Mouse (Mus musculus): Measurements from ENCODE around the gene Csgalnact2.

Gene Csgalnact2

DNA sequence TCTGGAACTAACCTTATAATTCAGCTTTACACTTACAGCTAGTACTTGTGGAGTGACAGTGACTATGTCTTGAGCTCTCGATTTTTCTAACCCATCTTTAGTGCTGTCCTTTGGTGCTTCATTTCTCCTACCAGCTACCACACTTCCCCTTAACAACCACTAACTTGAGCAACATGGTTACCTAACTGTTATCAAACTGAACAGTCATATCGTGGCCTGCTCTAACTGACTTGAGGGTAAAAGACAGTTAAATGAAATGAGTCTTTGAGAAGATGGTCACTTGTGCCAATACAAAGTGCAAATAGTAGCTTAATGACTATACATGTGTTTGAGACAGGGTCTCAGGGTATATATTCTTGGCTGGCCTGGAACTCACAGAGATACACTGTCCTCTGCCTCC lies 1.8 kb downstream of the Csgalnact2 start:
- no peak for DNase-seq (ENCODE audit: low read depth, low spot score)

DNA sequence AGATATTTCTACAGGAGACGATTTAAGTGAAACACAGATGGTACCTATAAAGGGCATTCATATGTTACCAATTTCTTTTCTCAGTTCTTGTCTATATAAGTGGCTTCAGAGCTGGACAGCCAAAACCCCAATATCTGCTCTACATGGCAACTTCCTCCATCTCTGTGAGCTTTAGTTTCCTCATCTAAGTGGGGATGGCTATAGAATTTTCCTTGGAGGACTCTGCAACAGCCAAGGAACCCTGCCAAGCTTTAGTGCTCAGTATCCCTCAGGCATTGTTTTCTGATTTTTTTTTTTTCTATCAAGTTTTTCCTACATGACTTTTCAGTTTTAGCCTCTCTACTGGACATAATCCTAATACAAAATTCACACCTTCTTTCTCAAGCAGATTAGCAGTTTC lies 4.5 kb downstream of the Csgalnact2 start:
- peak; percentile 57 for DNase-seq (ENCODE audit: low read depth, low spot score)

DNA sequence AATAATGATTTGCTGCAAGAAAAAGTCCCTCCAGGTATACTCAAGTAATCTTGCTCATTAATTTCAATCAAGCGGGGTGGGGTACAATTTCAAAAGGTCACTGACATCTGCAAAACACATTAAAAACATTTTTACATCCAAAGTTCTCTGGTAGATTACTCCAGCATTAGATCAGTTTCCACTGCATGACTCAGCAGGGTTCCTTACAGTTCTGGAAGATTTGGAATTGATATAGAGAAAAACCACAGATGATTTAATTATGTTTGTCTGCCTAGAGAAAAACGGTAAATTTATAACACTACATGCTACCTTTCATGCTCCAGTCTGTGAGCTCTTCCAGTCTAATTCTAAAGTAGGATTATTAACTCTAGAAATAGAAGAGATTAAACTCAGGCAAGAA lies 8.9 kb downstream of the Csgalnact2 start:
- DNase-seq (ENCODE audit: low read depth, low spot score), result peak; percentile 69

DNA sequence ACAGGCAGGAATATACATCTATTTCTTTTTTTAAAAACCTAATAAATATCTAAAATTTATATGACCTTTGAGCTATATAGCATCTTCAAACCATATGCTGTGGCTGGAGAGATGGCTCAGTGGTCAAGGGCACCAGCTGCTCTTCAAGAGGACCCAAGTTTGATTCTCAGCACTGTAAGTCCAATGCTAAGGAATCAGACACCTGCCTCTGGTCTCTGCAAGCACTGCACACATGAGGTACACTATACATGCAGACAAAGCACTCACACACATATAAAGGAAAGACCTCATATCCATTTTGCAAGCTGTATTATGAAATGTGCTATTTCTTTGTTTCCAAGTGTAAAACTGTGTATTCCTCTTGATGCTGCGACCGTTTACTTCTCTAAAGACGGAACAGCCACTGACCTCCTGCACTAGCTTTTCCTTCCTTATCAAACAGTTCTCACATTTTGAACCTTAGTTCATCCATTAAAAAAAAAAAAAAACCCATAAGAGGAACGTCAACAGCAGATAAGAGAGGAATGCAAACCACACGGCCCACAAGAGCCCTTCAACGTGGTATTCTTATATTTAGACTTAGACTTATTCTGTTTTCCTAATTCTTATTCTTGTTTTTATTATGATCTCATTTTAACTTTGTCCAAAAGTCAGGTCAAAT lies 11.0 kb downstream of the Csgalnact2 start:
- DNase-seq (ENCODE audit: low read depth, low spot score), result peak; percentile 48

DNA sequence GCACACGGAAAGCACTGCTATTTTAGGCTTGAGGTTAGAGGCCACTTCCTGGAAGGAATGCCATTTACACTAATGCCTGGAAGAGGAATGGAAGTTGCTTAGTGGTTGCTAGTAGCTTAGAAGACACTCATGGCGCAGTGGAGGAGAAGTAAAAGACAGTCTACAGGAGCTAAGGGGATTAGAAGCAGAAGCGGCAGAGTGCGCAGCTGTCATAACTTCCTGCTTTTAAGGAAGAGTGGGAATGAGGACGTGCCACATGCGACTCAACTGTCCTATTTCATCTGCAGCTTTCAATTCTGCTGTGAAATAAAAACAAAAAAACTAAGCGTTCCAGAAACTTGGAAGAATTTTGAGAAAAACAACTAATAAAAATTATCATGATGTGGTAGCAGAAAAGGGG lies 11.7 kb downstream of the Csgalnact2 start:
- DNase-seq (ENCODE audit: low read depth, low spot score), result no peak

DNA sequence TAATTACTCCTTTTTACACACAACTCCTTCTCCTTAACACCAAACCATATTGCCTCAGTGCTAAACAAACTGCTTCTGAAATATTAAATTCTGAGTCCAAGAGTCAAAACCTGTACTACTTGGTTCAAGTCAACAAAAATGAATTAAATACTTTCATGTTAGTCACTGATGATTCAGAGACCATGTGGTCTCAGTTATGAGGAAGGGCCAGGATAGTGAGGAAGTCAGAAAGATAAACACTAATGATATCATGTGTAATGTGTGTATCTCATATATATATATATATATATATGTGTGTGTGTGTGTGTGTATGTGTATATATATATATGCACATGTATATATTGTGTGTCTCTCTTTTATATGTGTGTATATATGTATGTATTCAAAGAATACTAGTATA lies 12.4 kb downstream of the Csgalnact2 start:
- peak; percentile 85 for DNase-seq (ENCODE audit: low read depth, low spot score)

DNA sequence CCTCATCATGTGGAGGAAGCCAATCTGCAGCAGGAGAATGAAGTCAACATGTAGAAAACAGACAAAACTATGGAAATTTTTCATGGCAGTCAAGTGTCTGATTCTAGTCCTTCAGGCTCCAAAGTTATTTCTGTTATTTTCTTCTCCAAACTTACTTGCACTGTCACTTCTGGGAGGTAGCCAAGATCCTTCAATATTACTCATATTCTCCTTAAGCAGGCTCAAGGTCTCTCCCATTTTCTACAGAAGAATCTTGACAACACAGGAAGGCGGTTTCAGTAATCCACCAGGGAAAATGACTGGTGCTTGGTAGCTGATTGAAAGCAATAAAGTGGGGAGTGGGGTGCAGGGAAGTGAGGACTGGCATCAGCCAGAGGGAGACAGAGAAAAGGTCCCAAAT lies 16.2 kb downstream of the Csgalnact2 start:
- DNase-seq (ENCODE audit: low read depth, low spot score), result peak; percentile 92

DNA sequence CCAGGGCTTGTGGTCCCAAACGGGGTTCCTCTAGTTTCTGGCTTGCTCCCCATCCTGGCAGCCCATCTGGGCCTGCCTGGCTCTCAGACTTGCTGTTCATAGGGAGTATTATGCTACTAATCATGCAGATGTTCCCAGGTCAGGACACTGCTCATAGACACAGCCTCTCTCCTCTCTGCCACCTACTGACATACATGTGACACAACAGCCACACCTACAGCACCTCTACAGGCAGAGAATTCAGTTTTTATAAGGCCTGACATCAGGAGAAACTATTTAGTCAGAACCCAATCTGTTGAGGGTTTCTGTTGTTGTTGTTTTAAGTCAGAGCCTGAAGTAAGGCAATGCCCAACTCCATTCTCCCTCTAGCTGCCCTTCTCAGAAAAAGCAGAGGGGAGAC lies 27.1 kb downstream of the Csgalnact2 start:
- peak; percentile 31 for DNase-seq (ENCODE audit: low read depth, low spot score)

DNA sequence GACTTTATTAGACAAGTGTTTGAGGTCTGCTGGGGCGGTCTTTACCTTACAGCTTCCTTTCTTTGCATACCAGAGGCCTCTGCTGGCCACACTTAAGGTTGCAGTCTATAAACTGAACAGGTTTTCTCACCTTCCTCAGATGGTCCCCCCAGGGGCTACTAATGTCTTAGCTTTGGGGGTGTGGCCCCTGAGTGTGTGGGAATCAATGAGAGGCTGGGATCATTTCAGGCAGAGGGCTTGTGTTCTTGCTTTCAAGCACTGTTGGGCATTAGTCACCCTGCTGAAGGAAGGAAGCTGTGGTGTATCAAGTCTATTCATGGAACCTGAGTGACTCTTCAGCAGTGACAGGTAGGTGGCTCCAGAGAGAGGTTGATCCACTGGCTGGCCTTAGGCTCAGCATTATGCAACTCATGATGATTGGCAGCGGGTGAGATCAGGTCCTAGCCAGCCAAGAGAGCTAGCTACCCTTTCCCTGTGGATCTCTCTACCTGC lies 39.6 kb downstream of the Csgalnact2 start:
- peak; percentile 35 for DNase-seq (ENCODE audit: low read depth, low spot score)

DNA sequence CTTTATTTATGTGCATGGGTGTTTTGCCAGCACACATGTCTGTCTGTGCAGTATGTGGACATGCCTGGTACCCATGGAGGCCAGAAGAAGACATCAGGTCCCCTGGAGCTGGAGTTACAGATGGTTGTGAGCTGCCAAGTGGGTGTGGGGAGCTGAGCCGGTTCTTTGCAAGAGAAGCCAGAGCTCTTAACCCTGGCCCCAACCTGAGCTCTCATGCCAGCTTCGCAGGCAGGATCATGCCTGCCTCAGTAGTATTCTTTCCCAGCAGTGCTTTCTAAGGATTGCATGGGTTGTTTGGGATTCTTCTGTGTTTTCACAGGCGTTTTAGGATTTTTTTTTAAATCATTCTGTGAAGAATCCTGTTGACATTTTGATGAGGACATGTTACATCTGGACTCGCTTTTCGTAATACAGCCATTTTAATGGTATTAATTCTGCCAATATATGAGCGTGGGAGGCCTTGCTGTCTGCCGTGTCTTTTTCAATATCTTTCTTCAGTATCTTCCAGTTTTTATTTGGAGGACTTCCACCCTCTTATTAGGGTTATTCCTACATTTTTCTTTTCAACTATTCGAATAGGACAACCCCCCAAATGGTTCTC lies 41.1 kb downstream of the Csgalnact2 start:
- DNase-seq (ENCODE audit: low read depth, low spot score), result no peak

DNA sequence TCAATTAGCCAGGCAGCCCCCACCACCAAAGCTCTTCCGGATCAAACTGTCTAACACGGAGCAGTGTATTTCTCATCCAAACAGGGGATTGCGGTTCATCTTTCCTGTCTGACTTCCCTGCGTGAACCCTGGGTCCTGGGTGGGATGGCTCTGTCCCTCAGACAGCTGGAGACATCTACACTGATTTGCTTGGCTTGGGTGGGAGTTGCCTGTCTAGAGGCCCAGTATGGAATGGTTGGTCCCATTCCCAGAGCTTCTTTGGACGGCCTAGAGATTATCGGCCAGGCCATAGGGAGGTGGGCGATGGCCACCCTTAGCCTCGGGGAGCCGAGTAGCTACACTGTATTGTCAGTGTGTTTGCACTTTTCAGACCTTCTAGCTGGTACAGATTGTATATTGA lies 48.1 kb downstream of the Csgalnact2 start:
- no peak for DNase-seq (ENCODE audit: low read depth, low spot score)

DNA sequence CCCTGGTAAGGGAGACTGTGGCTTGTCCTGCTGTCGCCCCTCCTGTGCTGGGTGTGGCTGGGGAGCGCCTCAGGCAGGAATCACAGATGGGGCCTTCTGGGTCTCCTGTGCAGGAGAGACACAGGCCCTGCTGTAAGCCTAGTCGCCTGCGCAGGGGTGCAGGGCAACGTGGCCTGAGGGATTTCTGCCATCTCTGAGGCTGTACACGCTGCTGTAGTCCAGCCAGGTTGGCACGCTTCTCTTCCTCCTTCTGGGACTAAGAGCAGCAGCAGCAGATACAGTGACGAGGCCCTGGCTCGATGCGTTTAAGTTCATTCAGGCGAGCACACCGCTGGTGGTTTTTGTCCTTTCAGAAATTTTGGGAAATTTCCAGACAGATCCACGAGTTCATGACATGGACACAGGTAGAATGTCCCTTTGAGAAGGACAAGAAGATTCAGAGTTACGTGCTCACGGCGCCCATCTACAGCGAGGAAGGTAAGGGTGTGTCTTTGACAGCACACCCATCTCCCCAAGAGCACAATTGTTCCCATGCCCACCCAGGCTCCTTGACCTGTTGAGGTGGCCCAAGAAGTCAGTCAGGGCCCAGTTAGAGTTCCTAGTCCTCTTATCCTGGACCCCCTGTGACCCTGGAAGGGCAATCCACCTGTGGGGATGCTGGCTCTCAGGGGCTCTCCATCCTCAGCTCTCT lies 50.0 kb downstream of the Csgalnact2 start:
- DNase-seq (ENCODE audit: low read depth, low spot score), result no peak

DNA sequence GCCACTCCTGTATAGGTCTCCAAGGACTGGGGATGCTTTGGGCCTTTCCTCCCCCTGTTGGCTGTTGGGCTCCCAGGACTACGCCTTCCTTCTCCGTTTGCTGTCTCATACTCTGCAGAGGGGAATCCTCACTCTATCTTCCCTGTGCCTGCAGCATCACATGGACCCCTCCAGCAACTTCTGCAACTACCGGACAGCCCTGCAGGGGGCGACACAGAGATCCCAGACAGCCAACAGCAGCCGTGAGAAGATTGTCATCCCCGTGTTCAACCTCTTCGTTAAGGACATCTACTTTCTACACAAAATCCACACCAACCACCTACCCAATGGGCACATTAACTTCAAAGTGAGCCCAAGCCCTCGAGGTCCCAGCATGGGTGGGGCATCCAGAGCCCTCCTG lies 51.0 kb downstream of the Csgalnact2 start:
- DNase-seq (ENCODE audit: low read depth, low spot score), result no peak

DNA sequence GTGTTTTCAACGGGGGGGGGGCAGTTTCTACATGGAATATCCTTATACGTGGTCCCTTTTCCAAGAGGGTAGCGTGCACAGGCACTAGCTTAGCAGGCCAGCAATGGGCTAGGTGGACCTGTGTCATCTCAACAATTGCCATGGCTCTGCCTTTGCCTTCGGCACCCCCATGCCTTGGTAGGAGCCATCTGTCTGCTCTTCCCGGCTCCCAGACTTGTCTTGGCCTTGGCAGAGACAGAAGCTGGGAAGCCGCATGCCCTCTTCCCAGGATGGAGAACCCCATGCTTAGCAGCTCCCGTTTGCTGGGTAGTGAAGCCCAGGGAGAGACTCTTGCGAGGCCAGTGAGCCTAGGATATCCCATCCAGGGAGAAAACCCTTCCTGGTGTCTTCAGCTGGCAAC lies 54.3 kb downstream of the Csgalnact2 start:
- DNase-seq (ENCODE audit: low read depth, low spot score), result no peak

DNA sequence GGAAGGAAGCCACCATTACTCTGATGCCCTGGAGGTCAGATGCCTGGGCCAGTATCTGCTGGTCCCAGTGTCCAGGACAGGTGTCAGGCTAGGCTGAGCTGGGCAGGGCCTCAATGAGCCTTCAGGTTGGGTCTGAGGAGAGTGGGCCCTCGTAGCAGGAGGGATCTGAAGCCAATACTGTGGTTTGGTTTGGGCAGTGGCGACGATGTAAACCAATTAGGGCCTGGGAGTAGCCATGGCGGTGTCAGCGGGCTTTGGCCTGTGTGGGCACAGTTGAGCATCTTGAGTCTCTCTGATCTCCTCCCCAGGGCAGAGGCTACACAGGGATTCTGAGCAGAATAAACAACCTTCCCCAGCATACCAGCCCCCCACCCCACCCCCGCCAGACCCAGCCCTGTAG lies 55.3 kb downstream of the Csgalnact2 start:
- DNase-seq (ENCODE audit: low read depth, low spot score), result no peak

DNA sequence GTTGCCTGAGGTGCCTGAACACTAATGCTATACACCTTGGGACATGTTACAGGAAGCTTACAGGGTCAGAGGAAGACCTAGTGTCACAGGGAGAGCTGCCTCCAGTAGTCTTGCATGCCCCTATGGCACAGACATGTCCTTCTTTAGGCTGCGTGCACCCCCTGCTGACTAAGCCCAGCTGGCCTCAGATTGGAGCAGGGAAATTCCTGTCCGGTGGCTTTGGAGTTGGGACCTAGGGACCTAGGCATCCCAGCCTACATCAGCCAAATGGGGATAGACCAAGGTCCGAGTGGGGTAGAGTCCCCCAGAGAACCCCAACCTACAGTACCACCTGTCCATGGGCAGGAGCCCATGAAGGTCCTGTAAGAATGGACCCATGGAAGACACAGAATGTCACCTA lies 56.6 kb downstream of the Csgalnact2 start:
- no peak for DNase-seq (ENCODE audit: low read depth, low spot score)

DNA sequence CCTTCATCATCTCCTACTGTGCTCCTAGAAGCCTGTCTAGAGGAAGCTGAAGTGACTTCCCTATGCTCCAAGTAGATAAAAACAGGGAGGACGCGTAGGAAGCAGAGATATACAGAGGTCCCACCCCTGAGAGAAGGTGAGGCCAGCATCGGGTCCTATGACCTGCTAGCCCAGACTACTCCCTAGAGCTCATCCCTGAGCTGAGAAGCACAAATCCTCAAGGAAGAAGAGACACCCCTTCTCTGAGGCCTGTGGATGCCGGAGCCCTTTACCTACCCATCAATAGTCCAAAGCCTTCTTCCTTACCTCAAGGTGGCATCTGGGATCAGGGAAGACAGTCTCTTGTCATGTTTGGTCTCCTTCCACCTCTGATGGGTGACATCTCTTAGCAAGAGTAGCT lies 58.2 kb downstream of the Csgalnact2 start:
- DNase-seq (ENCODE audit: low read depth, low spot score), result no peak

DNA sequence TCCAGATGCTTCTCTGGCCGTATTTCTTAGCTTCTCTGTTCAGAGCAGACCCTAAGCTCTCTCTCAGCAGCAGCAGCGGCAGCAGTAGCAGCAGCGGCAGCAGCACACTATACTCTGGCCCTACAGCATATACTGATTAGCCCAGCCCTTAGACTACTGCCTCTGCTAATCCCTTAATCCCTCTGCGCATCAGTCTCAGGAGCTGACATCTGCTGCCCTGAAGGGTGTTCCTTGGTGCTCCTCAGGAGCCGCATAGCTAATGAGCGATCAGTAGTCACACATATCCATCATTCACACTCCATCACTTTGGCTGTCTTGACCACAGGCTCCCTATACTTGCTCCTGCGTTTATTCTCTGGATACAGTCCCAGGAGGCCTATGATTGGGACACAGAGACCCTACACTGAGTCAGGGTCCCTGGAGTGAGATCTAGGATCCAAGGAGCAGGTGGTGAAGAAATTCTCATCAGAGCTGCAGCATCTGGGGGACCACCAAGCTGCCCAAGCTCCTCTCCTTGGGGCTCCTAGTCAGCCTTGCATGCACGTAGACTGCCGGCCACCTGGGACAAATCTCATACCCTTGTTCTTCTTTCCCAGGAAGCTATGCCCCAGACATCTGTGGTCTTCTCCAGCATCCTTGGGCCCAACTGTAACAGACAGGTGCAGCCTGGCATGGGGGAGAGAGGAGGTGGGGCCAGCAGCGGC lies 59.0 kb downstream of the Csgalnact2 start:
- DNase-seq (ENCODE audit: low read depth, low spot score), result no peak

DNA sequence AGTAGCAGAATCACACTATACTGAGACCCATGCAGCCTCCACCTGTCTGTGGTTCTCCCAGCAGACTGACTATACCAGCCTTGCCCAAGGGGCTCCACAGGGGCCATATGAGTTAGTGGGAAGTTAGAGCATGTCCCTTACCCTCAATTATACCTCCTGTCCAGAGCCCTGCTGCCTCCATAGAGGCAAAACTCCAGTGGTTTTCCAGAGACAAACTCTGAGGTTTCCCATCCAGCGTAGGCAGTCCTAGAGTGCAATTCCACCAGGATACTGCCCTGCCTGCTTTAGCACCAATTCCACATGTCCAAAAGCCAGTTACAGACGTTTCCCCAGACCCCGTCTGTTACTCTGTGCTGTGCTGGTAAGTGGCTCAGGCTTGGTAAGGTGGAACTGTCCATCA lies 59.6 kb downstream of the Csgalnact2 start:
- DNase-seq (ENCODE audit: low read depth, low spot score), result no peak

DNA sequence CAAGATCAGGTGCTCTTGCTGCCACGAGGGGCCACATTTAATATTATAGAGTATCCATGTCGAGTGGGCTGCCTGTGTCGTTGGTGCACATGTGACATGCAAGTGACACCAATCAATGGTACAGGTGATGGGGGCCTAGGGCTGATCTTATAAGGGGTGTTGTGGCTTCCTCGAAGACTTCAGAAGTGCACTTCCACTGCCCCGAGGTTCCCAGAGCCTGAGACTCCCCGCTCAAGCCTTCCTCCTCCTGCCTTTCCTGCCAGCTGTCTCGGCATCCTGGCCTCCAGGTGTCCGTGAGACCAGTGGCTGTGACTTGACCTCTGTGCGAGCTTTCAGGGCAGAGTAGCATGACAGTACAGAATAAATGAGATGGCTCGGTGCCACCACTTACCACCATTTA lies 60.2 kb downstream of the Csgalnact2 start:
- DNase-seq (ENCODE audit: low read depth, low spot score), result no peak

DNA sequence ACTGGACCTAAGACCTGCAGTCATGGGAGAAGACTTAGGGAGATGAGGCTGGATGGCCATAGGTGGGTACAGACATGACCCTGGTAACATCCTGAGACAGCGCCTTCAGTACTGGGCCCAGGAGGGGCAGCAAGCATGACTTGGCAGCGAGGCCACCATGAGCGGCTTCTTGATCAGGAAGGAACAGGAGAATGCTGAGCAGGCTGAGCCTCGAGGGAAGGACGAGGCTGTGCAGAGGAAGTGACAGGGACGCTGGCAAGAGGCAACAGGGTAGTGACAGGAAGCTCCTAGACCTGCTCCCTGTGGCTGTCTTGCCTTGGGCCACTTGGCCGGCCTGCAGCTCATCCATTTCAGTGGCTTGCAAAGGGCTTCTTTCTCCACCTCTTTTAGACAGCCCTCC lies 61.5 kb downstream of the Csgalnact2 start:
- DNase-seq (ENCODE audit: low read depth, low spot score), result no peak

DNA sequence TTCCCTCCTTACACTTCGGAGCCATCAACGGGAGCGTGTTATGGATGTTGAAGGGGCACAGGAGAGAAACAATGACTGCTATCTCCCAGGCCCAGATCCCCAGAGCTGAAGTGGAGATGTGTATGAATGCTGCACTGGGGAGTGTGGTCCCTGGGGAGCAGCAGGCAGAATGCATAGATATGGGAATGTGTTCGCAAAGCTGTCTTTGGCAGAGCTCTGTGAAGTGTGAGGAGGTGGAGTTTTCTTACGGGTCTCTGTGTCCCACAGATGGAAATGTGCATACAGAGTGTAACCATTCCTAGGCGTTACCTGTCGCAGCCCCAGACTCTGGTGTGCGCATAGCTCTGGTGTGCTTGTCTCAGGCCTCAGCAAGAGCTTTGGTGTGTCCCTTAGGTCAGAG lies 62.2 kb downstream of the Csgalnact2 start:
- no peak for DNase-seq (ENCODE audit: low read depth, low spot score)

Data from 3T3-L1 (cell line).